Comparison of ENCODE assay signal across 30 mouse cellular contexts in genomic region chr2:148806696-148807095, GRCm38 (mm10). TPM values are rescaled to one million over a fixed set of nuclear protein-coding genes. Genes with fewer than 3 reads are reported as not detected.
DNase-seq lines count a peak whose midpoint lies in the region; ATAC-seq and TF ChIP-seq lines count a peak whose summit lies in the region.
"Had no signal": no experiment of that assay in that cellular context is flagged by ENCODE, and none has a peak within 500 bp of the region (broad histone marks: within the 10 kb centered on the region; RNA-seq: fewer than 3 reads in every experiment).

No protein-coding gene starts in this region.

- H3K9ac ChIP-seq in kidney, postnatal 0 days (ENCODE audit: low read depth, low read length): no peak overlapping the region
- H3K9ac ChIP-seq: embryonic facial prominence, embryonic 15.5 days; hindbrain, embryonic 12.5 days had no signal

- no peaks in the 10 kb centered on the region for H3K4me1 ChIP-seq in kidney, postnatal 0 days (replicated peaks; ENCODE audit: insufficient read depth, low read length)
- H3K4me1 ChIP-seq: embryonic facial prominence, embryonic 15.5 days; forebrain, embryonic 10.5 days; heart, embryonic 10.5 days; hindbrain, embryonic 12.5 days had no signal

- TF ChIP-seq CTCF in kidney, postnatal 0 days (IDR thresholded peaks at IDR 0.05; ENCODE audit: low read depth): no peak

- ATAC-seq in kidney, postnatal 0 days (replicated peaks; ENCODE audit: low FRiP score, low read depth): no peak
- ATAC-seq: forebrain, embryonic 14.5 days; hindbrain, embryonic 16.5 days; inflammation-experienced regulatory T-cells, adult 6 months had no signal

- WGBS in kidney, postnatal 0 days: 38% methylated on average over 6 of the region's 6 CpGs

- peak; percentile 20 for DNase-seq in adrenal gland, adult 2 months
- DNase-seq in adrenal gland, adult 18-20 months (ENCODE audit: low spot score in 2 of 2): no peak
- peak; percentile 3 for DNase-seq in kidney, adult 9 months
- DNase-seq in kidney, postnatal 25 days: no peak
- peak; percentile 7 for DNase-seq in kidney, postnatal 0 days (ENCODE audit: low spot score)
- no peak for DNase-seq in kidney, postnatal 10 days
- peak; percentile 8 for DNase-seq in brain, adult 2 months (ENCODE audit: low read depth, low spot score)
- no peak for DNase-seq in gastrocnemius, postnatal 10 days
- DNase-seq: adrenal gland, postnatal 25 days; cerebellum, adult 11 months; cerebellum, adult 8-10 months; cerebellum, postnatal 14 days; gastrocnemius, adult 2 months; gastrocnemius, postnatal 36 days; heart, adult 11 months; heart, postnatal 10 days; heart, postnatal 4 days had no signal

- H3K4me3 ChIP-seq in kidney, postnatal 0 days (replicated peaks; ENCODE audit: low read depth, low read length): no peak overlapping the region
- H3K4me3 ChIP-seq: embryonic facial prominence, embryonic 15.5 days; erythroblast, embryonic 14.5 days; forebrain, embryonic 10.5 days; gastrocnemius, adult 2 months; heart, embryonic 10.5 days; hindbrain, embryonic 12.5 days had no signal

- H3K4me2 ChIP-seq in kidney, postnatal 0 days (ENCODE audit: low read length): no peak overlapping the region
- H3K4me2 ChIP-seq: embryonic facial prominence, embryonic 15.5 days; hindbrain, embryonic 12.5 days had no signal

- no peaks in the 10 kb centered on the region for H3K36me3 ChIP-seq in kidney, postnatal 0 days (ENCODE audit: insufficient read depth, low read length)
- H3K36me3 ChIP-seq: embryonic facial prominence, embryonic 15.5 days; forebrain, embryonic 10.5 days; heart, embryonic 10.5 days; hindbrain, embryonic 12.5 days had no signal

- H3K27ac ChIP-seq in kidney, postnatal 0 days: no peak overlapping the region
- H3K27ac ChIP-seq: embryonic facial prominence, embryonic 15.5 days; forebrain, embryonic 10.5 days; gastrocnemius, adult 2 months; heart, embryonic 10.5 days; hindbrain, embryonic 12.5 days had no signal

- H3K9me3 ChIP-seq in kidney, postnatal 0 days (replicated peaks; ENCODE audit: low read length): no peaks in the 10 kb centered on the region
- H3K9me3 ChIP-seq: embryonic facial prominence, embryonic 15.5 days; forebrain, embryonic 10.5 days; heart, embryonic 10.5 days; hindbrain, embryonic 12.5 days had no signal

- no peaks in the 10 kb centered on the region for H3K27me3 ChIP-seq in kidney, postnatal 0 days (ENCODE audit: insufficient read depth, low read length)
- H3K27me3 ChIP-seq: embryonic facial prominence, embryonic 15.5 days; hindbrain, embryonic 12.5 days had no signal

RNA-seq across cellular contexts. Expression of gene Cst8, which starts 8.1 kb away (rescaled TPM):
- 10 to 100 TPM in 1 of 2 experiments, 1 to 10 TPM in 1; 7.7 to 81.2 TPM for total RNA-seq in adrenal gland, adult 2 months (2021)
- 1.7 and 2.1 TPM in 2 replicates for polyA plus RNA-seq in adrenal gland, adult 2 months (2012; rRNA removed)
- total RNA-seq in adrenal gland, adult 18-20 months (2021): 10 to 100 TPM in 1 of 2 experiments, 1 to 10 TPM in 1; 1.6 to 84.7 TPM
- not detected in 2 replicates for polyA plus RNA-seq in kidney, postnatal 0 days (2015; fragmentation: Nextera tagmentation; extraction: Ambion mirVana)
- total RNA-seq in gastrocnemius, postnatal 10 days (2021): not detected
- total RNA-seq: common myeloid progenitor, adult 5-6 weeks; gastrocnemius, adult 2 months; gastrocnemius, postnatal 36 days; heart, postnatal 10 days; heart, postnatal 4 days had no signal
- polyA plus RNA-seq: brain, embryonic 14.5 days; C2C12; embryonic facial prominence, embryonic 11.5 days; embryonic facial prominence, embryonic 15.5 days; erythroblast, embryonic 14.5 days; forebrain, embryonic 10.5 days; forebrain, embryonic 14.5 days; heart, embryonic 10.5 days; heart, embryonic 14.5 days; hindbrain, embryonic 12.5 days; hindbrain, embryonic 16.5 days; inflammation-experienced regulatory T-cells, adult 6 months had no signal

RNA-seq across cellular contexts. Expression of gene Cst13, which starts 13.2 kb away (rescaled TPM):
- not detected for total RNA-seq in adrenal gland, adult 2 months (2021)
- not detected in 2 replicates for polyA plus RNA-seq in adrenal gland, adult 2 months (2012; rRNA removed)
- not detected for total RNA-seq in adrenal gland, adult 18-20 months (2021)
- not detected in 2 replicates for polyA plus RNA-seq in kidney, postnatal 0 days (2015; fragmentation: Nextera tagmentation; extraction: Ambion mirVana)
- total RNA-seq in gastrocnemius, postnatal 10 days (2021): not detected
- total RNA-seq: common myeloid progenitor, adult 5-6 weeks; gastrocnemius, adult 2 months; gastrocnemius, postnatal 36 days; heart, postnatal 10 days; heart, postnatal 4 days had no signal
- polyA plus RNA-seq: brain, embryonic 14.5 days; C2C12; embryonic facial prominence, embryonic 11.5 days; embryonic facial prominence, embryonic 15.5 days; erythroblast, embryonic 14.5 days; forebrain, embryonic 10.5 days; forebrain, embryonic 14.5 days; heart, embryonic 10.5 days; heart, embryonic 14.5 days; hindbrain, embryonic 12.5 days; hindbrain, embryonic 16.5 days; inflammation-experienced regulatory T-cells, adult 6 months had no signal

RNA-seq across cellular contexts. Expression of gene Cst12, which starts 17.5 kb away (rescaled TPM):
- total RNA-seq in adrenal gland, adult 2 months (2021): not detected
- not detected in 2 replicates for polyA plus RNA-seq in adrenal gland, adult 2 months (2012; rRNA removed)
- not detected for total RNA-seq in adrenal gland, adult 18-20 months (2021)
- not detected in 2 replicates for polyA plus RNA-seq in kidney, postnatal 0 days (2015; fragmentation: Nextera tagmentation; extraction: Ambion mirVana)
- total RNA-seq in gastrocnemius, postnatal 10 days (2021): not detected
- total RNA-seq: adrenal gland, postnatal 25 days; common myeloid progenitor, adult 5-6 weeks; gastrocnemius, adult 2 months; gastrocnemius, postnatal 36 days had no signal
- polyA plus RNA-seq: brain, embryonic 14.5 days; C2C12; embryonic facial prominence, embryonic 11.5 days; embryonic facial prominence, embryonic 15.5 days; erythroblast, embryonic 14.5 days; forebrain, embryonic 10.5 days; forebrain, embryonic 14.5 days; heart, embryonic 10.5 days; heart, embryonic 14.5 days; hindbrain, embryonic 12.5 days; hindbrain, embryonic 16.5 days; inflammation-experienced regulatory T-cells, adult 6 months had no signal

RNA-seq across cellular contexts. Expression of gene 8030411F24Rik, which starts 24.9 kb away (rescaled TPM):
- total RNA-seq in adrenal gland, adult 2 months (2021): not detected
- polyA plus RNA-seq in adrenal gland, adult 2 months (2012; rRNA removed): not detected in 2 replicates
- total RNA-seq in adrenal gland, adult 18-20 months (2021): not detected
- polyA plus RNA-seq in kidney, postnatal 0 days (2015; fragmentation: Nextera tagmentation; extraction: Ambion mirVana): not detected in 2 replicates
- total RNA-seq in gastrocnemius, postnatal 10 days (2021): not detected
- total RNA-seq: adrenal gland, postnatal 25 days; common myeloid progenitor, adult 5-6 weeks; gastrocnemius, adult 2 months; gastrocnemius, postnatal 36 days; heart, postnatal 10 days; heart, postnatal 4 days had no signal
- polyA plus RNA-seq: brain, embryonic 14.5 days; C2C12; embryonic facial prominence, embryonic 11.5 days; erythroblast, embryonic 14.5 days; forebrain, embryonic 10.5 days; forebrain, embryonic 14.5 days; heart, embryonic 10.5 days; heart, embryonic 14.5 days; hindbrain, embryonic 12.5 days; hindbrain, embryonic 16.5 days; inflammation-experienced regulatory T-cells, adult 6 months had no signal

RNA-seq across cellular contexts. Expression of gene Cst9, which starts 28.3 kb away (rescaled TPM):
- total RNA-seq in adrenal gland, adult 2 months (2021): not detected
- not detected in 2 replicates for polyA plus RNA-seq in adrenal gland, adult 2 months (2012; rRNA removed)
- total RNA-seq in adrenal gland, adult 18-20 months (2021): not detected
- polyA plus RNA-seq in kidney, postnatal 0 days (2015; fragmentation: Nextera tagmentation; extraction: Ambion mirVana): not detected in 2 replicates
- total RNA-seq in gastrocnemius, postnatal 10 days (2021): not detected
- total RNA-seq: adrenal gland, postnatal 25 days; common myeloid progenitor, adult 5-6 weeks; gastrocnemius, adult 2 months; gastrocnemius, postnatal 36 days had no signal
- polyA plus RNA-seq: brain, embryonic 14.5 days; embryonic facial prominence, embryonic 11.5 days; embryonic facial prominence, embryonic 15.5 days; erythroblast, embryonic 14.5 days; forebrain, embryonic 10.5 days; forebrain, embryonic 14.5 days; hindbrain, embryonic 12.5 days; hindbrain, embryonic 16.5 days; inflammation-experienced regulatory T-cells, adult 6 months had no signal

Comparison
In these comparisons a context has a peak if more than half of its experiments do, and no peak if none do; other contexts are left out.
1. DNase-seq: peak in adrenal gland, adult 2 months (single experiment), kidney, adult 9 months (single experiment), kidney, postnatal 0 days (single experiment) and brain, adult 2 months (single experiment); none in adrenal gland, adult 18-20 months (0 of 2), kidney, postnatal 25 days (0 of 2), kidney, postnatal 10 days (single experiment) and gastrocnemius, postnatal 10 days (single experiment).